Mouse (Mus musculus): ENCODE data around the gene Stxbp1.
A peak's percentile ranks its signal among the peaks of the same experiment; 100 is the strongest.
"Not testable (repeated sequence)": the region's sequence is repeated elsewhere in the genome, so short reads cannot be mapped to it uniquely, and the experiment has no call there.

Gene Stxbp1

GRCm38 (mm10) chr2:32874070-32874469 lies 27.0 kb upstream of the Stxbp1 start:
- DNase-seq (ENCODE audit: low spot score) = no peak

DNA sequence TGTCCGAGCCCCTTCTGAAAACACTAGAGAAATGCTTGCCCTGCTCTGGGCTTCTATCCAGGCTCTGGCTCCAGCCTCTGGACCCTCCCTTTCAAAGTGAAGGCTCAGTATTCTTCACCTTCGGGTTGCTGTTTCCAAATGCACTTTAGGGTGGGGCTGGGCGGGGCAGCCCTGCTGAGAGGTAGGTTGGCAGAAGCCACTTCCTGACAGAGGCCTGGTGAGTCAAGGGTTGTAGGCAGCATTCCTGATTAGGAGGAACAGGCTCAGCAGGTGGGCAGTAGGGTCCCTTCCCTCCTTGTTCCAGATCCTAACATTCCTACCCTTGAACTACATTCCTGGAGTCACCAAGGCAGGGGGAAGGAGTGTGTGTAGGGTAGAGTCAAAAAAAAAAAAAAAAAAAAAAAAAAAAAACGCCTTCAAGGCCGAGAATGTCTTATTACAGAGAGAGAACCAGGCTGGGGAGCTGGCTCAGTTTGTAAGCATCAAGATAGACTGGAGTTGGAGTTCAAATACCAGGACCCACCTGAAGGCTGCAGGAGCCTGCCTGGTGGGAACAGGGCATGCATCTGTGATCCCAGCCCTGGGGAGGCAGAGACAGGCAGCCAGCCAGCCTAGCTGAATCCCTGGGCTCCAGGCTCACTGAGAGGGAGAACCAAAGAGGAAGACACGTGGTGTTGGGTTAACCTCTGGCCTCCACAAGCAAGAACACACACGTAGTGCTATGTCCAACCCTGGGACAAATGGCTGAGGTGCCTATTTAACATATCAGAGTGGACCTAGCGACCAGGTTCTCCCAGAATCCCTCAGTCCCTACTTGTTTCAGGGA lies 23.4 kb upstream of the Stxbp1 start:
- no peak for DNase-seq (ENCODE audit: low spot score)

DNA sequence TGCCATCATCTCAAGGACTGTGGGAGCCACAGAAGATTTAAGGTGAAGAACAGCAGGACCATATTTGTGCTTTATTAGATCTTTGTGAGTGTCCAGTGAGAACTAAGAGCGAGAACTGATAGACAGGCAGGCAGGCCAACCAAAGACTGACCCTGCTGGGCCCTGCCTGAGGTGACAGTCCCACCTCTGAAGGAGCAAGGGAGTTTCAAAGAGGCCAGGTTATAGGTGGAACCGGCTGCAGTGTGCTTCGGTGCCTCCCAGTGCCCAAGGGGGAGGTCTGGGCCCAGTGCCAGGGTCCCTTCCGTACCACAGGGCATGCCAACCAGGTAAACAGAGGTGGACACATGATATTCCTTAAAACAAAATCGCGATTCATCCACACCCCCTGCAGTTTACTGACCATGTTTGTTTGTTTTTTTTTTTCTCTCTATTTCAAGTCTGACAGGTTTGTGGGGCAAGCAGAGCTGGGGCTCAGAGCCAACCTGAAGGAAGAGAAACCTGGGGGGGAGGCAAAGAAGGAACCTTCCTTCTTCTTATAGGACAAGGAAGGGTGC lies 22.8 kb upstream of the Stxbp1 start:
- DNase-seq (ENCODE audit: low spot score) = no peak

DNA sequence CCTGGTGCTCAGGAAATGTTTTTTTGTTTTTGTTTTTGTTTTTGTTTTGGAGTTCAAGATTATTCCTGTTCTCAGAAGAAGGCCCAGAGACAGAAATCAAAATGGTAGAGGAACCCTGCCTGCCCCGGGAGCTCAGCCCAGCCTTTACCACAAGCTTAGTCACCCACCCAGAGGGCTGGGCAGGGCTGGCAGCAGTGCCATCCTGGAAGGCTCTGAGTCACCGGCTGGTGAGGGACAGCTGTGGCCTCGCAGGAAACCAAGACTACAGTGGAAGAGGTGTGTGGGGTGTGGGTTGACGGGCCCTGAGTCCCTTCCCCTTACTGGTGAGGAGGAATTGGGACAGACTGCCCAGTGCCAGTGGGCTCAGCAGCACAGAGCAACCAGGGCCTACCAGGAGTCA lies 20.3 kb upstream of the Stxbp1 start:
- no peak for DNase-seq (ENCODE audit: low spot score)

DNA sequence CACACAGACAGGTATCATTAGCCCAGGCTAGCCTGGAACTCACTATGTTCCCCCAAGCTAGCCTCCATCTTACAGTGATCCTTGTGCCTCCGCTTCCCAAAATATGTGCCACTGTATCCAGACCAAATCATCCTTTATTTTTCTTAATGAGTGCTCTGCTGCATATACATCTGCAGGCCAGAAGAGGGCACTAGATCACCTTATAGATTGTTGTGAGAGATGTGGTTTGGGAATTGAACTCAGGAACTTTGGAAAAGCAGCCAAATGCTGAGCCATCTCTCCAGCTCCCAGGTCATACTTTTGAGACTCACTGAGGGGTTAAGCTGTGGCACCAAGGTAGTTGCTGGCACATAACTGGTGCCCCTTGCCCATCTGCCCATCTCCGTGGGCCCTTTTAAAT lies 17.7 kb upstream of the Stxbp1 start:
- peak; percentile 72 for DNase-seq (ENCODE audit: low spot score)

DNA sequence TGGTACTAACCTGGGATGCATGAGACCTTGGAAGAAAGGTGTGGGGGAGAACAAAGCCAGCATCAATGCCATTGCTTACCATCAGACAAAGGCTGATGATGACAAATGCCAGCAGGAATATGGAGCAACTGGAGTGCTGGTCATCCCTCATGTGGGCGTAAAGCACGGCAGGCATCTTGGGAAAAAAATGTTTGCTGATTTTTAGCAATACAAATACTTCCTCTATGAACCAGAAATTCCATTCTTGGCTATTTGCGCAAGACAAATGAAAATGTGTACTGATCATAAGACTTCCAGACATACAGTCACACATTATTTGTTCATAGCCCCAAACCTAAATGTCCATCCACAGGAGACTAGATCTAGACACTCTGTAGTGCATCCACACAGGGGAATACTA lies 16.3 kb upstream of the Stxbp1 start:
- DNase-seq (ENCODE audit: low spot score) = no peak

GRCm38 (mm10) chr2:32860799-32861198 lies 13.8 kb upstream of the Stxbp1 start:
- no peak for DNase-seq (ENCODE audit: low spot score)

- no peak for DNase-seq (ENCODE audit: low spot score)
Observed at GRCm38 (mm10) chr2:32859622-32860012, 12.6 kb upstream of the Stxbp1 start.

GRCm38 (mm10) chr2:32859010-32859621 lies 12.1 kb upstream of the Stxbp1 start:
- peak; percentile 81 for DNase-seq (ENCODE audit: low spot score)

DNA sequence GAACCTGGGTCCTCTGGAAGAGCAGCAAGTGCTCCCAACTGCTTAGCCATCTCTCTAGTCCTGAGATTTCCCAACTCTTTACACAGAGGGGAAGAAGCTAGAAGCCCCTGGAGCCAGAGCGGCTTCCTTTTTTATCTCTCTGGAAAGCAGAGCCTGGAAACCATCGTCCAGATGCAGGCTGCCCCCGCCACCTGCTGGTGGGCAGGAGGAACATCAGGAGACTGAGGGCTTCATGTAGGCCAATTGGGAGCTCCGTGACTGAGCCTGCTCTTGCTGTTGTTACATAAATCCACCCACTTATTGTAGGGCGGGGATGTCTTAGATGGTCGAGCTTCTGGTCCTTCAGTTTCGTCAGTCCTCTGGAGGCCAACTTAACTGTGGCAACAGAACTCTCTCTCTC lies 10.5 kb upstream of the Stxbp1 start:
- DNase-seq (ENCODE audit: low spot score) = peak; percentile 93

- DNase-seq (ENCODE audit: low spot score) = no peak
Observed at GRCm38 (mm10) chr2:32855790-32856465, 8.9 kb upstream of the Stxbp1 start.

- DNase-seq (ENCODE audit: low spot score) = no peak
Observed at GRCm38 (mm10) chr2:32855046-32855785, 8.2 kb upstream of the Stxbp1 start.

DNA sequence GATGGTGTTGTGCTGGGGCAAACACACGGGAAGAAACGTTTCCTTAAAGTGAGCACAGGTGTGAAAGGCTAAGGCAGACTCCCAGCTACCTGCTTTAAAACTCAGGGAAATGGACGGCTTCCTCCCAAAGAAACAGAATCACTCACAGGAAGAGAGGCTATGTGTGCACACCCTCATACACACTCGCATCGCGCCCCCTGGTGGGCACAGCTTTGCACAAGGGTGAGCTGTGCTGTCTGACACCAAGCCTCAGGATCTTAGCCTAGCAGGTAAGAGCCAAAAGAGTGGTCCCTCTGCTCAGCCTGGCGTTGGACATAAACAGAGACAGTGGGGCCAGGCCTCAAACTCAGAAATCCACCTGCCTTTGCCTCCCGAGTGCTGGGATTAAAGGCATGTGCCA lies 7.2 kb upstream of the Stxbp1 start:
- DNase-seq (ENCODE audit: low spot score) = peak; percentile 95

GRCm38 (mm10) chr2:32853716-32854115 lies 6.7 kb upstream of the Stxbp1 start:
- DNase-seq (ENCODE audit: low spot score) = not testable (repeated sequence)

DNA sequence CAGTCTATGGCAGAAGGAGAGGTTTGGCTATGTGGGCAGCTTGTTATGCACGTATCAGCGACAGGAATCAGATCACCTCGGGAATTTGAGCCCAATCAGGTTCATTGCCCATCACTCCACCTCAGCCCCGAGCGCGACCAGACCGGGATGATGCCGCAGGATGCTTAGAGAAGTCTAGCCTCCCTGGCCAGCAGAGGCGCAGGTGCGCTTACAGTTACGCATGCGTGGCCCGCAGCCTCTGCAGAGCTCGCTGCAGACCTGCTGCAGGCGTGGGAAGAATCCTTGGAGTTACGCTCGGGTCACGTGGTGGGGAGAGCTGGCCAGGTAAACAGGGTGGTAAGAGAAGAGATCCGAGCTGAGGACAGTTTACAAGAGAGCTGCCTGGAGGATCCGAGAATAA lies 5.1 kb upstream of the Stxbp1 start:
- DNase-seq (ENCODE audit: low spot score) = peak; percentile 64

DNA sequence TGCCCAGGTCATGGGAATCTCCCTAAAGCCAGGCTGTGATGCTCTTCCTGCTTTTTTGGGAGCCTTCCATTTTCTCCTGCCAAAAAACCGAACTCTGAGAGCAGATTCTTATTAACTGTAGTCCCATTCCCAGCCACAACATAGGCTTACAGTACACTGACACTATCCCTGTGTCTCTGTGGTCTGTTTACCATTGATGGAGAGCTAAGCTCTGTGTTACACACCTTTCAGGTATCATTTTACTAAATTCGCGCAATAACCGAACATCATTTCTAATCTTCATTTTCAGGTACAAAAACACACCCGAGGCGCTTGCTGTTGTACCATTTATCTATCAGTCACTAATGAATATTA lies 400 bp upstream of the Stxbp1 start:
- DNase-seq (ENCODE audit: low spot score) = no peak

DNA sequence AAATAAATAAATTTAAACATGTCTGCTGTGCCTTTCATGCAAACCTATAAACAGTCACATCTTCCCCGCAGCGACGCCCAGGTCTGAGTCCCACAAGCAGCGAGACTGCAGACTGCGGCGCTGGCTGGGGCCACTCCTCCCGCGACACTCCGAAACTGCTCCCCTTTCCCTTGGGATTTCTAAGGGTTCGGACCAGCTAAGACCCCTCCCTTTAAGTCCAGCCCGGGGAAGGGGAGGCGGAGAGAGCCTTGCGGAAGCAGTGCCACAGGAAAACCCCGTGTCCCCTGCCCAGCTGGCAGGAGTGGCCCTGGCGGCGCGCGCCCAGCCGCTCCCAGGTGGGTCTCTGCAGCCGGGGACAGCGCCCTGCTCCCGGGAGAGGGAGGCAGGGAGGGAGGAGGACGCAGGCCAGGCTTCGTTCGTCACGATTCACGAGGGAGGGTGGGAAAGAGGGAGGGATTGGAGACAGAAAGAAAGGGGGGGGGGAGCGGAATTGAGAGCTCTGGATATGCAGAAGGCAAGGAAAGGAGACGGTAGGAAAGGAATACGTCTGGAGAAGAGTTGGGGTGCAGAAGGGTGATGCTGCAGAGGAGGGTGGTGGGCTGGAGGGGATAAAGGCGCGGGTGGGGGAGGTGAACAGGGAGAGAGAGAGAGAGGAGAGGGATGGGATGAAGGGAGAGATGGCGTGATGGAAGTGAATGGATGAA lies 792 bp downstream of the Stxbp1 start:
- peak; percentile 64 for DNase-seq (ENCODE audit: low spot score)

- DNase-seq (ENCODE audit: low spot score) = no peak
Observed at GRCm38 (mm10) chr2:32845572-32846100, 1.4 kb downstream of the Stxbp1 start.

- peak; percentile 40 for DNase-seq (ENCODE audit: low spot score)
Observed at GRCm38 (mm10) chr2:32842558-32842957, 4.5 kb downstream of the Stxbp1 start.

GRCm38 (mm10) chr2:32841099-32841498 lies 5.9 kb downstream of the Stxbp1 start:
- no peak for DNase-seq (ENCODE audit: low spot score)

DNA sequence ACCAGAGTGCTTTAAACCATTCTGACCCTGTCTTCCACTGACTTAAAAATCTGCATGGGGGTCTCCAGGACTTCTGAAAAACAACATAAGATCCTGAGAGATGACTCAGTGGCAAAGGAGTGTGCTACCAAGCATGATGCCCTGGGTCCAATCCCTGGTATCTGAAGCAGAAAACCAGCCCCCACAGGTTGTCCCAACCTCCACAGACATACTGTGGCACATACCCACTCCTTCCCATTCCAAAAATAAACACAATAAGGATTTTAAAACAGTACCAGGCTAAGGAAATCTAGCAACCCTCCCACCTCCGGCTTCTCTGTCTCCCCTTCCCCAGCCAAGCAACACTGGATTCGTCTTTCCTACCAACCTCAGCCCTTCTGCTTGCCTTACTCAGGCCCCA lies 7.8 kb downstream of the Stxbp1 start:
- no peak for DNase-seq (ENCODE audit: low spot score)
